Mouse (Mus musculus): ENCODE measurements at regions not wholly inside any gene's neighbourhood (a gene's known extent, or its start where the extent isn't known, plus 50 kb on each side); places are given as distances from the start of the nearest gene placed in this dataset.

DNA sequence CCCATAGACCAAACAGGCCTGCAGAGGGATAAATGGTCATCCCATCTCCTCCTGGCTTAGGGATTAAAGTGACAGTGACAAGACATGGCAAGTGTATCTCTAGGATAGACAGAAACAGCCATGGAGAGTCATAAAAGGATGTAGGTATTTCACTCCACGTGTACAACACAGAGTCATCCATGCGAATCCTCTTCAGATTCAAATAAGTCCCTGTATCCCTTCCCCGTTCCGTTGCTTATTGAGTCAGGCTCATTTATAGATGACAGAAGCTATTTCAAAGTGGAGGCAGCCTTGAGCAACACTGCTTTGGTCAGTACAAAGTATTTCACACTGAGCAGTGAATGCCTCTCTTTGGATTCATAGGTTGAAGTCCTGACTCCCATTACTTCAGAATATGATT, 243.8 kb downstream of the Stim2 start:
- intact Hi-C loops (cut with DNase I) = no loop called here
- DNase-seq (ENCODE audit: low spot score in 2 of 2) = no peak

DNA sequence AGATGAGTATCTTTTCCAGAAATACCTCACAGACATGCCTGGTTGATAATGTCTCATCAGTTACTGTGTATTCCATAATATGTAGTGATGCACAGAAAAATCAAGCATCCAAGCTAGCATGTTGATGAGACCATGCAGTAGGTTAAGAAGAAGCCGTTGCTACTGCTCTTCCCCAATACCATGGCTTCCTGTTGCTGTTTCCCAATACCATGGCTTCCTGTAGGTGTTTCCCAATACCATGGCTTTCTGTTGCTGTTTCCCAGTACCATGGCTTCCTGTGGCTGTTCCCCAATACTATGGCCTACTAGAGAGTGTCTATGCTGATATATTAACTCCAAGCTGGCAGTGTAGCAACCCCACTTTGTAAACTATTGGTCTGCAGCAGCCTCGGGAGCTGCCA, 253.7 kb downstream of the Stim2 start:
- DNase-seq (ENCODE audit: low spot score in 2 of 2) = no peak
- intact Hi-C loops (cut with DNase I) = no loop called here

DNA sequence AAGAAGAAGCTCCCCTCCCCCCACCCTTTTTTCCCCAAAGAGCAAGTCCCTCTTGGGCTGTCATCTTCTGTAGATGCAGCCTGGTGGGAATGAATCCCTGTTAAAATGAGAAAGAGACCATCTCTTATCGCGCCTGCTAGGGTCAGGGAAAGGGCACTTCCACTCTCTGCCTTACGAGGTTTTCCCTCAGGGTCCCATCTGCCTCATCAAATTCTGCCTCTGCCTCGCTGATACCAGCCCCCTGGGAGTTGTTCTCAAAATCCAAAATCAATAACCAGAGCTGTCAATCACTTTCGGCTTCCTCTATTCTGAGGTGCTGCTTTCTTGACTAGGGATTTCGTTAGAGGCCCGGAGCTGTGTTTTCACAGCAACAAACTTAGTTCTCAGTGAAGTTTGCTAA, 255.7 kb downstream of the Stim2 start:
- intact Hi-C loops (cut with DNase I) = no loop called here
- DNase-seq (ENCODE audit: low spot score in 2 of 2) = no peak

DNA sequence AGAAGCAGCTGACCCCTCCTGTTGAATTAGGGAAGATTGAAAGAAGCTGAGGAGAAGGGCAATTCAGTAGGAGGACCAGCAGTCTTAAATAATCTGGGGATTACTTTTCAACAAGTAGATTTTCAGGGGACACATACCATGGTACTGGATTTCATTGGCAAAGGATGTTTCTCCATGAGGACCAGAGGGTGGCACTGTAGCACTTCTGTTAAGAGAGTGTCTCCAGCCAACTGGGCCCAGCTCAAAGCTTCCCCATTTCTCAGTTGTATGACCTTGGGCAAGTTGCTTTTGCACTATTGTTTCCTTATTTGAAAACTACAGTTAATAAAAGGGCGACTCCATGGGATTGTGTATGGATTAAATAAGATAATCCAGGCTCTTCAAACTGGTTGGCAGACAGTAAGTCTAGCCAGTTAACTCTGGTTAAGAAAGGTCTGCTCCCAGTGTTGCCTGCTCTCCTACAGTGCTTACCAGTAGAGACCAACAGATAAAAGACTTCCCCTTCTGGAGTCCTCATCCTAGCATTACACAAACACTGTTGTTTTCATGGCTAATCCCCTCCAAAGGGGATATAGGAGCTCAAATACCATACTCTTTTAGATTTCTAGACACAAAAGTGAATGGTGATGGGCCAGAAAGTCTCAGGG, 259.9 kb downstream of the Stim2 start:
- intact Hi-C loops (cut with DNase I) = no loop called here
- peak; percentile 50 to 65 for DNase-seq (ENCODE audit: low spot score in 2 of 2)

DNA sequence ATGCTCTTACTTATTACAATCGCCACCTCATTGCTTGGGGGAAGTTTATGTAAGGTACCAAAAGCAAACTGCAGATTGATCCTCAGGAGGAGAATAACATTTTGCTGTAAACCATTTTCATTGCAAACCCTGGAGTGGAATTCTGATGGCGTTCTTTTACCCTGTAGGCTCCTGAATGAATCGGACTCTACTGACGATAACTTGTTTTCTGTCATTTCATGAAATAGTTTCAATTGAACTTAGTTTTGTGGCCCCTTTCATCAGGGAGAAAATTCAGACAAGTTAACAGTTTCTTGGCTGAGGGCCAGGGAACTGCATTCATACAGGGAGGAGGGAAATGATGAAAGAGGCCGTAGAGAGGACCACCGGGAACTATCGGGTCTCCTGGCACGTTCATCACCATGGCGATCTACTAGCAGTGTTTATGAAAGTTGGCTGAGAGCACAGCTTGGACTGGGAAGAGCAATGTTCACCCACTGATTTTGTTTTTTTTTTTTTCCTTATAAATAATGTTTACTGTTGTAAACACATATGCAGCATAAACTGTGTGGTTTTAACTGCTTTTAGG, 266.7 kb downstream of the Stim2 start:
- intact Hi-C loops (cut with DNase I) = no loop called here
- no peak for DNase-seq (ENCODE audit: low spot score in 2 of 2)

DNA sequence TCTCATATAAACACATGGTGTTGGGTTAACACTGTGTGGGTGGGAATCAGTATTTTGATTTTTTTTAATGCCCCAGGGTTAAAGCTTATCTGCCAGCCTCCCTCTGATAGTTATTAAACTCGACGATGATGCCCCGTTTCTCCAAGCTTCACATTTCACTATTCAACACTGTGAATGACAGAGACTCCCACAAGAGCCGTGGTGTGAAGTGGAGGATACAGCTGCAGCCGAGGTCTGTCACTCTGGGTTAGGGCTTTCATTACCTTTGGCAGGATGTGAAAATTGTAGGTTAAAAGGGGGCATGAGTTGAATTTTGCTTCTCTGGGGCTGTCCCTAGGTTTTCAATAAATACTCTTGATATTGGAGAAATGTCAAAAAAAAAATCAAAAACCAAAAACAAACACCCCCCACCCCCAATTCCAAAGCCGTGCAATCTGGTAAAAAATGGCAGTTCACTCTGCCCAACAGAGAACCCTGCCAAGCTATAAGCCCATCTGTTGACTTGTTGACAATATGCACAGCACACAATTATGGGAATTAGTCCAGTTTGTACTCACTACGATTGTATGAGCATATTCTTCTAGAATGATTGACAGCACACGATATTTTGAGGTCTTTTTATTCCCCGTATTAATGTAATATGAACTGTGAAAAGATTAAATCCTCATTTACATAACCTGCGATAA, 269.7 kb downstream of the Stim2 start:
- DNase-seq (ENCODE audit: low spot score in 2 of 2) = no peak
- intact Hi-C loops (cut with DNase I) = no loop called here

DNA sequence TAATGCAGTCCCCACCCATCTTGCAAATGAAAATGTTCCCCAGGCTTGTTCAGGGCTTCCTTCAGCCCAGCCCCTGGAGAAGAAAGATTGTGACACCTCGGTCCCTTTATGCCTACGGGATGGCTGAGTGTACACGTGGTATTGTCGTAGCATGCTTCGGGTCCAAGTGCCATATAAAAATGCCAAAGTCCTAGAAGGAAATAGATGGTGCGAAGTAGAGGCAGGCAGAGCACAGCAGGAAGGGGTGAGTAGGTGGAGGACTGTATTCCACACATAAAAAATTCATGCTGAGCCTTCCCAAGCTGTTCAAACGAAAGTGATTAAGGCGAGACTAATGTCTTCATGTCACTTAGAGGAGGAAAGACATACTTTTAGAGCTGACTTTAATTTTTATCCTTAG, 281.1 kb downstream of the Stim2 start:
- no peak for DNase-seq (ENCODE audit: low spot score in 2 of 2)
- intact Hi-C loops (cut with DNase I) = no loop called here

DNA sequence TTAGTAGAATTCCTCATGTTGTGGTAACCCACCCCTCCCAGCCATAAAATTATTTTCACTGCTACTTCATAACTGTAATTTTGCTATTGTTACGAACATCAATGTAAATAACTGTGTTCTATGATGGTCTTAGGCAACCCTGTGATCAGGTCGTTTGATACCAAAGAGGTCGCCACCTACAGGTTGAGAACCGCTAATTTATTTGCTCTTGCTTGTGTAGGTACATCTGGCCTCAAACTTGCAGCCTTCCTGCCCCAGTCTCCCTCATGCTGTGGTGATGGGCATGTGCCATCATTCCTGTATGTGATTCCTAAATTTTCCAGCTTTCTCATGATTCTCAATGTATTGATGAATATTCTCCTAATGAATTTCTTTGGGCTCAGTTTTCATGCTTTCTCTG, 282.4 kb downstream of the Stim2 start:
- intact Hi-C loops (cut with DNase I) = no loop called here
- no peak for DNase-seq (ENCODE audit: low spot score in 2 of 2)

DNA sequence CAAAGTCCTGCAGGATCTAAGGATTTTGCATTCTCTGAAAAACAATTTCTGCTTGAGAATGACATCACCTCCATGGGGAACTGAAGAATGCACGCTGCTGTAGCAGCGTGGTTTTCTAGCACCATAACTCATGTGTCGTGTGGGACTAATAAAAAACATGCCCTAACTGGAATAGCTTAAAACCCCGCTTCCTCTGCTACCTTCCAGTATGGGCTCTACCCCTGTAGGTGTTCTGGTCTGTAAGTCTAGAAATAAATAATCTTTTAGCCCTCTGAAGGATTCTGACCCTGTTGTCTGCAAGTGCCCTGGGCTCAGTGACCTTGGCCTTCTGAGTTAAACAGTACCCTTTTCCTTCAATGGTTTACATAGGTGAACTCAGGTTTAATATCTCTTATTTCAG, 282.8 kb downstream of the Stim2 start:
- intact Hi-C loops (cut with DNase I) = no loop called here
- no peak for DNase-seq (ENCODE audit: low spot score in 2 of 2)

DNA sequence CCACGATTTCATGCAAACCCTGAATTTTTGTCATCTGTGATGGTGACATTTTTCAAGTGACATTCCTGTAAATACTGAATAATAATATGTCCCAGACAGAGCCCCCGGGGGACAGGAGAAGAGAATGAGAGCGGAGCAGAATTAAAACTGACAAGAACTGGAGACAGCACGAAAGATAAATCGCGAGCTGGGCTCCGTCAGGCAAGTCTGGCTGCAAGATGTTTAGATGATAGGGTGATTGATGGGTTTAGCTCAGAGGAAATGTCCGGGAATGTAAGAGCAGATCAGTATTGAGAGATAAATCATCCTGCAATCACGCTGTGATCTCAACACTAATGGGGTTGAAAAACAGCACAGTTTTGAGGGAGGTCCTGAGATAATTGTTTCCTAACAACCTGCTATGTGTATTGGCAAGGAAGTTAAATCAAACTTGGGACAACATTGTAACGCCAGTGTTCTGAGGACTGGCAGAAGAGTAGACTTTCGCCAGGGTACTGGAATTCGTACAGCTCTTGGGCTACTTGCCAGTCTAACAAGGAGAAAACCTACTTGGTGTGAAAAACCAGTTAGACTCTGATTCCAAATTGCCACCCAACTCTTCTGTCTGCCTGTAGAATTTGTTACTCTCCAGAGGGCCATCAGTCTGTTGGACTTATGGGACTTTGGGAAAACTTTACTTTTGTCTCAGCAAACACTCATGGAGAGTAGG, 292.2 kb downstream of the Stim2 start:
- intact Hi-C loops (cut with DNase I) = no loop called here
- DNase-seq (ENCODE audit: low spot score in 2 of 2) = no peak

DNA sequence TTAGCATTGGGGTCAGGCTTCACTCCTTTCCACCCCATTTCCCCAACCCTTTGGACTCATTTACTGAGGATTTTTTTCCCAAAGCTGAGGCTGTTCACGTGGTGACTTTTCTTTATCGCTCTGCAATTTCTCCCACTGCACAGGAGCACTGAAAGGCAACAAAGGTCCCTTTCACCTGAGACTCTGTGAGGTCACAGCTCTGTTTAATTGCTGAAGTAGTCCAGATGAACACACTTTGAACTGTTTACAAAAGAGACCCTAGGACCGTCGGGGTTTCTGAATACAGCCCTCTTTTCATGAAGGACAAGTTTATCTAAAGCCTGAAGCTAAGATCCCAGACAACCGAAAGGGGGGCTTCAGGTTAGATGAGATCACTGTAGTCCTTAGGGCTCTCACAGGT, 293.6 kb downstream of the Stim2 start:
- no peak for DNase-seq (ENCODE audit: low spot score in 2 of 2)
- intact Hi-C loops (cut with DNase I) = no loop called here

DNA sequence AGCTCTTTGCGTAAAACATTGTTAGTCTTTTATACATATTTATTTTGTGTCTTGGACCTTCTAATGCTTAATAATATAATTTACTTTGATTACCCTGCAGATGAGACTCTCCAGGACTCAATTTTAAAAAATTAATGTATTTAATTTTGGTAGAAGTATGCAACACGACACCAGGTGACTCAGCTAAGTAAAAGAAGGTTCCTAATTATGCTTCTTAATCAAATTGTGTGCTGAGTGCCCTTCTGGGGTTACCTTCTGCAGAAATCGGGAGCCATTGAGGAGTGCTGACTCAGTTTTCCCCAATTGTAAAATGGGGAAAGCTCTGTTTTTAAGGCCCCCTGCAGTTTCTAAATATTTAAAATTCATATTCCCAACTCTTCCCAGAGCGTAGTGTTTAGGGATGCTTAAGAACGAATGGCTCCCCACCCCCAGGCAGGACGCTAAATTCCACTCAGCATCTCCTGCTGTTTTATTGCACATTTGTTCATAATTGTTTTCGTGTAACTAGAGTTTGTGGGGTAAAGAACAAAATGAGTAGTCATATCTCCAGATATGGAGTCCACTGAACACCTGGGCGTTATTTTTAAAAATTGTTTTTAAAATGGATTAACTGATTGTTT, 315.5 kb downstream of the Stim2 start:
- intact Hi-C loops (cut with DNase I) = no loop called here
- DNase-seq (ENCODE audit: low spot score in 2 of 2) = no peak

DNA sequence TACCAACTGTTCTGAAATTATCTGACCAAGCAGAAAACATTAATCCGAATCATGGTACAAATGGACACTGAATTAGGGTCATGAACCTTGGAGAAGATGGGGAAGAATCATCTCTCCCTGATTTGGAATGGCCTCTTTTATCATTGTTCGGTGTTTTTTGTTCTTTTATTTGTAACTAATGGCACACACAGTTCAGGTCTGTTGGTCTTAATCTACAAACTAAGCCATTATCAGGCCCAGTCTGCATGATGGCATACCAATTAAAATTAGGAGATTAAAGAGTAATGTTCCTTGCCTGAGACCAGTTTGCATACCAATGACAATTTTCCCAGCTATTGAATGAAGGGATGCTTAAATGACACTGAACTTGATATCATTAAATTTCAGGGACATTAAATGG, 332.1 kb downstream of the Stim2 start:
- intact Hi-C loops (cut with DNase I) = no loop called here

DNA sequence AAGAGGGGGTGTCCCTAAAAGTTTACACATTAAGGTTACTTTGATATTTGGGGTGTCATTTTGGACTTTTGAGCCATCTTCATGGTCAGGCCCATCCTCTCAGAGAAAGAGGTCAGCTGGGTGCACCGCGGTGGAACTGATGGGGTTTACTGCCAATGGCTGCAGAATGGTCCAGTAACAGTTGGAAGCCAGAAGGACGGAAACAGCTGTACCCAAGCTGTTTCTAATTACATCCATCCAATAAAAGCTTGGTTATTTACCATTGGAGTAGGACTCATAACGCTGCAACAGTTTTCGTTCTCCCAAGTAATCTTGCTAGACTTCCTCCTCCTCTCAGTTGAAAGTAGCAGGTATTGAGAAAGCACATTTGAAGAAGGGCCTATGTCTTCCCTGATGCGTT, 344.7 kb downstream of the Stim2 start:
- DNase-seq (ENCODE audit: low spot score in 2 of 2) = no peak
- intact Hi-C loops (cut with DNase I) = no loop called here

More for the DNA sequence above, 332.1 kb downstream of the Stim2 start:
- no peak for DNase-seq (ENCODE audit: low spot score in 2 of 2)

DNA sequence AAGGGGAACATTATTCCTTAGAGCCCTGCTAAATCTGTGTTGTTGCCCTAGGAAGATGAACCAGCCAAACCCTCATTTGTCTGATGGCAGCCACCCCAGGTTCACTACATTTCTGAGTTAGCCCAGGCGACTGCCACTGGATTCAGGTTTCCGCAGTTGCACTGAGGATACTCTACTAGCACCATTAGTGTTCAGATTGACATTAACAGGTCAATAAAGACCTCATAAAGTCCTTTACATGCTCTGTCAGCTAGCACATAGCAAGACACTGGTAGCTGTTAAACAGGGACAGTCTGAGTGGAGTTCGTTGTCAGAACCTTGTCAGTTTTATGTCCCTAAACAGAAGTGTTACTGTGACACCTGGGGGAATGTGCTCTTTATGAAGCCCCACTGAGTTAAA, 345.1 kb downstream of the Stim2 start:
- intact Hi-C loops (cut with DNase I) = no loop called here
- no peak for DNase-seq (ENCODE audit: low spot score in 2 of 2)

DNA sequence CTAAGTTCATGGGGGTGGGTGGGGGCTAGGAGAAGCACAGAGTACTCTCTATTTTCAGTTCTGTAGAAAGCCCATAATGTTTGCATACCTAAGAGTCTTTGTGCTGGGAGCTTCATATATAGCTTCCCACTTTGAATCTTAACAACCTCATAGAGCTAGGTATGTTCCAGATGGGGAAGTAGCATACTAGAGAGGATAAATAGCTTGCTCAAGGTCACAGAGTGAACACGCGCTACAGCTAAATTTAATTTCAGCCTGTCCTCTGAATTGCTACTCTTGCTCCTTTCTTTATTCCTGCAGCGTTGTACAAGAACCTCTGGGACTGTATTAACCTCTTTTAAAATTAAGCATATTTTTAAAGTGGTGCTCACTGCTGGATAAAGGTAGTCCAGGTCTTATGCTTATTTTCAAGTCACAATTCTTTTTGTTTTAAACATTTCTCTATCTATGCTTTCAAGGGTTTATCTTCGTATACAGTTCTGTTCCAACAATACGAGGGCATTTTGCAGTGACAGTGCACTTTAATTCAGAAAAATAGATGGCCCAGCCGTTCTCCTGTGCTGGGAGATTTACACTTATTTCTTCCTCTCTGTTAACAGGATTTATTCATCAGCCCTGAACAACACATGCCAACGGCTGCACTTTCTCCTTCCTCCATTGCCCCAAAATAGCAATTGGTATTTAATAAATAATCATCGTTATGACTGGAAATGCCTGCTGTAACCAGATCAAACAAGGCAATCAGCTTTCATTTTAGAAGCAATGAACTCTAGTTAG, 350.7 kb downstream of the Stim2 start:
- DNase-seq (ENCODE audit: low spot score in 2 of 2) = no peak

DNA sequence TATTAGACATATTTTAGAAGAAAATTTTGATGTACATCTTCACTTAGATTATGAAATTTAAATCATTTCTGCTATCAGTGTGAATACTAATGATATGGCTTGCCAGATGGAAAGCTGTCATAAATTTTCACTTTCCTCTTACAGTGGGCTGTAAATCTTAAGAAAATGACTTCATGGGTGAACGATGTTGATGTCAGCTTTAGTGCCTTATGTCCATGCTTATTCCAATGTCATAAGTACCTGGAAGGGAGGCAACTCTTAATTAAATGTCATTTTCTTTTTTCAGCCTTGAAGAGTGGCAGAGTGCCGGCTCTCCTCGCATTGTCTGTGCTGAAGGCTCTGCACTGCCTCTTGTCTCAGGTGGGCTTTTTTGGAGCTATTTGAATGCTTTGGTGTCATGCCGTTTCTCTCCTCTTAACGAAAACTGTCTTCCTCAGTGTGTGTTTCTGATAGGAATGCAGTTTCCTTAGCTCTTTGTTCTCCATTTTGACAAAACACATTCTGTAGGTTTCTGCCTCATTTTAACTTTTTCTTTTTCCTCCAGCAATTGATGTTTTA, 351.6 kb downstream of the Stim2 start:
- intact Hi-C loops (cut with DNase I) = no loop called here
- no peak for DNase-seq (ENCODE audit: low spot score in 2 of 2)

More for the DNA sequence above, 350.7 kb downstream of the Stim2 start:
- intact Hi-C loops (cut with DNase I) = no loop called here

DNA sequence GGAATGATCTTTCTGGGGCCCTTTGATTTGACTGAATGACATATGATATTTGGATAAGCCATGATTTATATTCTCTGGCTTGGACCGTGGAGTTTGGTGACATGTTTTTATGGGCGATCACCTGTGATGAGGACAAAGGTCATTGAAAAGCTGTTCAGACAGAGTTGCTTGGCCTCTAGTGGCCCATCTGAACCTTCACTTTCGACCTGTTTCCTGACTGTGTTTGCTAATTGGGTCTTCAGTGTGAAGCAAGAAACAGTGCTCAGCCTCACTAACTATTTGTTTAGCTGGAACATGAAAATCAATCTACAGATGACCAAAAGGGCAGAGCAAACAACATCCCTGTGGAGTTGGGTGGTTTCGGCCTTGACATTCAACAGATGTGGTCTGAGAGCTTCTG, 357.8 kb downstream of the Stim2 start:
- DNase-seq (ENCODE audit: low spot score in 2 of 2) = no peak
- intact Hi-C loops (cut with DNase I) = no loop called here

DNA sequence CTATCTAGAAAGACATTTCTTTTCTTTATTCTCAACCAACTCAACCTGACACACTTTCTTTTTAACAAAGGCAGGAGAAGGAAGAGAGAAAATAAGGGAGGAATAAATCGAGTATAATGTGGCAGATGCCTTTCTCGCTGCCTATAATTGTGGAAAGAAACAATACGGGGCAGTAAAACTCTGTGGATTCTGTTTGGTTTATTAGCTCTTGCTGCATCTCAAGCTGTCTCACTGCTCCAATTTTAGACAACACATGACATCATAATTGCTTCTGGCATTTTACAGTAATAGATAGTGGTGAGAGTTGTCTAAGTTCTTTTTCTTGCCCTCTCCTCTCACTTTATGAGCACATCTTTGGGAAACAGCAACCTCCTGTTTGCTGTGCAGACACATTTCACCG, 359.2 kb downstream of the Stim2 start:
- intact Hi-C loops (cut with DNase I) = no loop called here
- no peak for DNase-seq (ENCODE audit: low spot score in 2 of 2)
